Mouse (Mus musculus): ENCODE measurements at regions not wholly inside any gene's neighbourhood (a gene's known extent, or its start where the extent isn't known, plus 50 kb on each side); places are given as distances from the start of the nearest gene placed in this dataset.

DNA sequence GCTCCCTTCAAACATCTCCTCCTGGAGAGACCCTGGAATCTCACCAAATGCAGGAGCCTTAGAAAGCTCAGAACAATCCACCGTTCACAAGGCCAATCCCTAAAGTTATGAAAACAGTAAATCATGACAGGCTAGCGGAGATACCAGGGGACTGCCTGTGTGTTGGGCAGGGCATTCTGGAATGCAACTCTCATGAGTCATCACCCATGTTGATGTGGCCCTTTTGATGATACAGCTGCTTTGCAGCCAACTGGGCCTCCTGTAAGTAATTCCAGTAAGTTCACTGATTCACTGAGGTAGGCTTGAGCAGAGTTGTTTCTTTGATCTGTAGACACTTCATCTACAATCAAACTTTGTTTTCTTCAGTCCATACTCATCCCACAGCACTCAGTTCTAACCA lies 155.6 kb downstream of the Tent5c start:
- TF ChIP-seq POLR2A (IDR thresholded peaks at IDR 0.05; ENCODE audit: insufficient read length, low read depth) (no peak), E2F4 (IDR thresholded peaks at IDR 0.05; ENCODE audit: insufficient read depth) (no peak), POLR2AphosphoS2 (IDR thresholded peaks at IDR 0.05; ENCODE audit: insufficient read length, low read depth) (no peak), MAX (IDR thresholded peaks at IDR 0.05; ENCODE audit: low read depth) (no peak), SRF (IDR thresholded peaks at IDR 0.05; ENCODE audit: control insufficient read depth, insufficient read length, low read depth) (no peak), MYOD1 (IDR thresholded peaks at IDR 0.05; ENCODE audit: control insufficient read depth in 1 of 3, insufficient read length in 2 of 3, low read depth in 2 of 3) (peak in 2 of 3 experiments; percentile 60 to 81), USF1 (IDR thresholded peaks at IDR 0.05; ENCODE audit: low read depth) (no peak)

All from myocyte (in vitro differentiated cells).